Mouse (Mus musculus) embryo, embryonic 10.5 days (tissue): ENCODE measurements at regions not wholly inside any gene's neighbourhood (a gene's known extent, or its start where the extent isn't known, plus 50 kb on each side); places are given as distances from the start of the nearest gene placed in this dataset.
"Not testable (repeated sequence)": the region's sequence is repeated elsewhere in the genome, so short reads cannot be mapped to it uniquely, and the experiment has no call there.

Experiments used
- DNase-seq: peaks from one replicate; pipeline ENCODE4 v3.0.0-alpha.2; 2015; ENCODE audit warnings: low spot score

- DNase-seq, result no peak
Measured at GRCm38 (mm10) chr13:99737271-99737670, 163.6 kb downstream of the Cartpt start.

- DNase-seq, result peak; percentile 22
Measured at GRCm38 (mm10) chr13:99729145-99729544, 171.7 kb downstream of the Cartpt start.

- peak; percentile 26 for DNase-seq
Measured at GRCm38 (mm10) chr13:99724245-99724644, 176.6 kb downstream of the Cartpt start.

DNA sequence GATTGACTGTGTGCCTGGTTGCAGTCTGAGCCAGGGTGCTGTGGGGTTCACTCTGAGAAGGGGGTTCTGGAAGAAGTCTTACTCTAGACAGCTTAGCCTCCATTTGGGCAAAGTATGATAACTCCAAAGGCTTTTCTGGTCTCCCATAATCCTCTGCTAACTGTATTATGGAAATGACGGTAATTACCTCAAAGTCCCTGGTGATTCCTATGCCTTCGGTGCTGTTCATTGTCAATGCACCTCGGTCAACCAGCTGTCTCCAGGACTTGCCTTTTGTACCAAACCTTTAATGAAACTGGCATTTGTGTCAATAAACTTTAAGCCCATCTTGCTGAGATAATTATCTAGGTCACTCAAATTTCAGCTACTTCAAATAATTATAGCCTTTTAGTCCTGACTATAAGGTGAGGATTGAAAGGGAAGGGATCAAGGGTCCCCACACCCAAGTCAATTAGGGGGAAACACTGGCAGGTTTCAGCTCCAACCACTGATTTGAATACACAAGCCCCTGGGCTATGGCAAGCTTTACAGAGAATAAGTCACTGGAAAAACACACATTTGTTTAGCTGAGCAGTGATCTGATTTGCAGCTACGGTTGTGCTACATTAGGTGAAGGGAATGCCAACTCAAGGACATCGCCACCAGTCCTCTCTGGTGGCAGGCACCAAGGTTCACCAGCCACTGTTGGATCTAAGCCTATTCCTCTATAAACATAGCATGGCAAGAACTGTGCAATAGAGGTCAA lies 177.5 kb downstream of the Cartpt start:
- DNase-seq, result no peak

DNA sequence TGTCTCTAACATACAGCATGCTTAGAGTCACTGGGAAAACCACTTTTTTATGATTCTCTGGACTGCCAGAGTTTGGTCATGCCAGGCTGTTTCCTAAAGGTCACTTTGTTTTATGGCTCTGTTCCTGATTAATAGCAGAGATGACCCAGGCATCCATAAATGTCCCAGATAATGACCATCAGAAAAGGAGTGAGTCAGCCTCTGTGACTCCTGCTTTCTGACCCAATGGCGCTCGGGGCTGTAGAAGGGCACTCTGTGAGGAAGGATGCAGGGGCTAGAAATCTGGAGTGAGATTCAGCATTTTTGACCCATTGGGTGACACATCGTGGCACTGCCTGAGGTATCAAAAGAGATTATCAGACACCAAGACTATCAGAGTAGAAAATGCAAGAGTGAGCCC lies 180.3 kb downstream of the Cartpt start:
- no peak for DNase-seq

DNA sequence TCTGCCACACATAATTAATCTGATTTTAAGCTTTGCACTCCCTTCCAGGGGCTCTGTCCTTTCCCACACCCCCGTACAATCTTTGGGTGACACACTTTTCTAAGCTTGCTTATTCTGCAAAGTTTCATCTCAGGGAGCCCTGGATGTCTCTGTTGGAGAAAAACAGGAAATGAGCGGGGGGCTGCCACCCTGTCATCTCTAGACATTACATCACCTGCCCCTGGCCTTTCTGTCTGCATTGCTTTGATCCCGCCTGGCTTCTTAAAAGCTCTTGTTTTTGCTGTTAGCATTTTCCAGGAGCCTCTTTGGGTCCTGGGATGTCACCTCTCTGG lies 180.2 kb upstream of the Map1b start:
- peak; percentile 17 for DNase-seq

GRCm38 (mm10) chr13:99695874-99696558 lies 179.7 kb upstream of the Map1b start:
- DNase-seq, result no peak

DNA sequence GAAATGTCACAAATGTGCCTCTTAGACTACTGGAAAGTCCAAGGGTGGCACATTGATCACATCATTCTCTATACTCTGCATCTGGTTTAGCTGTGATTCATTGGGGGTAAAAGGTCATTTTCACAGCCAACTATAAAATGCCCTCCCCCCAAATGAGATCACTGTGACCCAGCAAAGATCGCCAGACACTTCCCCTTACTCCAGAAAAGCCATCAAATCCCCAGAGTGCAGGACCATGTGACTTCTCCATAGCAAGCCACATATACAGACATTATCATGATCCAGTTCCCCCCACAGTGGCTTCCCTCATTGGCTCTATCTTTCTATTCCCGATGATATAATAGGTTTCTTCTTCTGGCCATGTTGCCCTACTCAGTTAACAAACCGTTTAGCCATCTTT lies 163.6 kb upstream of the Map1b start:
- DNase-seq, result no peak

DNA sequence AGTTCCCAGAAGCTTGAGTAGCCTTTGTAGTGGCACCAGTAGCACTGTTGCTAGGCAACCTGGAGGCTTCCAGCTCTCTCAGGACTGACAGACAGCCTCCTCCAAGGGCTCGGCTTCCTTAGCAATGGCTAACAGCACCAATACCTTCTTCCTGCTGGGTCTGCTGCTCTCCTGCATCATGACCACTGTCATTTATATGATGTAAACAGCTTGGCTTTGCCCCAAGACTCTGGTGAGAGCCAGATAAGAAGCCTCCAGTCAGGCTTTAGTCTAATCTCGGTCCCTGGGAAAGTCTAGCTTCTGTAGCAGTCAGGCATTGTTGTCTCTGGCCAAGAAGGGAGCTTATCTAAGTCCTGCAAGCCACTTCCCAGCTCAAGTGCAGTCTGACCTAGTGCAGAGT lies 163.1 kb upstream of the Map1b start:
- peak; percentile 52 for DNase-seq

DNA sequence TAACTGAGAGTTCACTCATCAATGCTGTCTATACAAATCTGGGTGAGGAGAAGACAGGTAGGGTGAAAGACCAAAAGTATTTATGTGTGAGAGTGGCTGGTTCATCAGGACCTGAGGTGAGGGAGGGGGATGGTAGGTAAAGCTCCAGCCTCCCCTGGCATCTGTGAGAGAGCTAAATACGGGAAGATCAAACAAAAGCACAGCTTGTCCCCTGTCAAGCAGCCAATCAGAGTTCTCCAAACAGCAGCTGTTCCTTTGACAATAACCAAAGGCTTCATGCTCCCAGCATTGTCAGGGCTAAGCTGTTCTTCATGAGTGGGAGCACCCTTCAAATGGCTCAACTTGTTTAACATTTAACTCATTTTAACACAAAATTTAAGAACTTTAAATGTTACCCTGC lies 160.1 kb upstream of the Map1b start:
- peak; percentile 34 for DNase-seq

DNA sequence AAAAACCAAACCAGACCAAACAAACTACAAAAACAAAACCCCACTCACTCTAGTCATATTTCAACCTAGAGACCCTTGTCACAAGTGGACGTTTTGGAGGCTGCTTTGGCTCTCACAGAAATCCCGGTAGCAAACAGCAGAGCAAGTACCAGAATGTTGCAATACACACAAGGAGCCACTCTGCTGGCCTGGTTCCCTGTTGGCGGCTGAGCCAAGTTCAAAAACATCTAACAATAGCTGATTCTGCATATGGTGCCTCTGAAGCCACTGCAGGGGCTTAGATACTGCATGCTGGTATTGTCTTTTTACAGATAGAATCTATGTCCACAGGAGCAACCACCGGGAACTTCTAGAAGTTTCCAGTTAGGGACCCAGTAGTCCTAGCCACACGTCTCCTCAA lies 159.6 kb upstream of the Map1b start:
- DNase-seq, result no peak

- no peak for DNase-seq
Measured at GRCm38 (mm10) chr13:99672714-99673113, 156.4 kb upstream of the Map1b start.

GRCm38 (mm10) chr13:99671747-99672146 lies 155.4 kb upstream of the Map1b start:
- DNase-seq, result no peak

DNA sequence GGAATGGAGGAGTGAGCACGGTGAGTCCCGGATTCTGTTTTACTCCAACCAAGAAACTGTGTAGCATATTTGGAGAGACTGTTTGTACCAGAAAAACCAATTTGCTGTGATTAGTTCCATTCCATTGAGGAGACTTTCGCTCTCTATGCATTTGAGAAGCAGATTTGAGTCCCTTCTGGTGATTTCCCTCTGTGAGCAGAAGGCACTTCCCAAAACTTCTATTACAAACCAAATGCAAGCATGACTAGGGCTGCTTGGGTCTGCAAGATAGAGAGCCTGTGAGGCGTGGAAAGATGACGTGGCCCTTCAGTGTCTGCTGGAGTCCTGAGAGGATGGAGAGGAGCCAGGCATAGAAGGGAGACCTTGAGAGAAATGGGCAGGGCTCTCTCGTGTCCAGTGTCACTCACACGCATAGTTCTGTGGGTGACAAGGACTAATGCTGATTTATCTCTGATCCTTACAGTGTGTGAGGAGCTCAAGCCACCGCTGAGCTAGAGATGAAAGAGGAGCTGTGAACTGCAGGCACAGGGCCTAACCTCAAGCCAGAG lies 153.7 kb upstream of the Map1b start:
- DNase-seq, result no peak

GRCm38 (mm10) chr13:99668613-99669012 lies 152.3 kb upstream of the Map1b start:
- no peak for DNase-seq

DNA sequence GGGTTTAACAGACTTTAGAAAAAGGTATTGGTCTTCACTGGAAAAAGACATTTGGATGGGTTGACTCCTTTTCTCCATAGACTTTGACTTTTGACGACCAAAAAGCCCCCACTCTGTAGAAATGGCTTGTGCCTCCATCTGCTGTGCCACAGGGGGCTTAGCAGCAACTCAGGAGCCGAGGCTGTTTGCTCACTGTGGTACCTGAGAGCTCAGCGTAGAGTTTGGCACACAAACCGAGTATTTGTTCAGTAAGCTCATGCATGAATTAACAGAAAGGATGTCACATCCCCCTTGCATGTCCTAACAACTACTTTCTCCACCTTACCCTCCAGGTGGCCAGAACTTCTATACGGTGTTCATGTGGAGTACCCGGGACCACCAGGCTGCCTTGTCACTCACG lies 149.7 kb upstream of the Map1b start:
- DNase-seq, result no peak

DNA sequence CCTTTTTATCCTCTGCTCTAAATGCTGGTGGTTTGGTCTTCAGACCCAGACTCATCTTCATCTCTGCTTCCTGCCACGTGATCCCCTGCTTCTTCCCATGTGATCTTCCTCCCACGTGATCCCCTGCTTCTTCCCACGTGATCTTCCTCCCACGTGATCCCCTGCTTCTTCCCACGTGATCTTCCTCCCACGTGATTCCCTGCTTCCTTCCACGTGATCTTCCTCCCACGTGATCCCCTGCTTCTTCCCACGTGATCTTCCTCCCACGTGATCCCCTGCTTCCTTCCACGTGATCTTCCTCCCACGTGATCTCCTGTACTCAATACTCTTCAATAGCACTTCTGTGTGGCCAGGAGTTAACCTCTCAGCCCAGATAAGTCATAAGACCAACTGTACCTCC lies 147.1 kb upstream of the Map1b start:
- not testable (repeated sequence) for DNase-seq

GRCm38 (mm10) chr13:99647661-99648204 lies 131.4 kb upstream of the Map1b start:
- no peak for DNase-seq

- DNase-seq, result no peak
Measured at GRCm38 (mm10) chr13:99644771-99645170, 128.4 kb upstream of the Map1b start.

DNA sequence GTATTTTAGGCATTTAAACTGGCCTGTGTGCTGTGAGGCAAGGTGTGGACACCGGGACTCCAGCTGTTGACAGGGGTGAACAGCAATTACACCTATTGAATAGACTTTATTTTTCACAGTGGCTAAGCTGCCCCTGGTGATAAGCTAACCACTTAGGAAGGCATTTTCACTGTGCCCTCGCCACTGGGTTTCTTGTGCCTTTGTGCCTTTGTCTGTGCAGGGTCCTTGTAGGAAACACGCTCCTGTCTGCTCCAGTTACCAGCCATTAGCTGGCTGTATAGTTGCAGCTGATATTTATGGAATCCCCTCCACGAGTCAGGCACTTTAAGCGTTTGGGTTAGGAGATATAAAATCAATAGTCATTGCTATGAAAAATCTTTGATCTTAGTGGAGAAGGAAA lies 126.5 kb upstream of the Map1b start:
- DNase-seq, result no peak

DNA sequence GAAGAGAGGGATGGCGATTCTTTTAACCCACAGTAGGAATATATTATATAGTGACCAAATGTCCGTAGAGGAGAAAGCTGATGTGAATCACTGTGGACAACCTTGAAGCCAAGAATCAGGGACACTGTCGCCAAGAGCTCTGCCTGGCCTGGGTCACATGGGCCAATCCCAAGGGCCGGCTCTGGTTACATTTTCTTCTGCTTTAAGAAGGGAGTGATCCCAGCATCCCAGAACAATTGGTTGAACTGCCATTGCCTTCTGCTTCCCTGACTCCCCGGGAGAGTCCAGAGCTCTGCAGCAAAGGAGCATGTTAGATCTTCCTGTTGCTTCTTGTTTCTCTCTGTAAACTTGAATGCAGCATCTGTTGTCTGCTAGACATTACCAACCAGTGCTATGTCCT lies 126.0 kb upstream of the Map1b start:
- peak; percentile 39 for DNase-seq

DNA sequence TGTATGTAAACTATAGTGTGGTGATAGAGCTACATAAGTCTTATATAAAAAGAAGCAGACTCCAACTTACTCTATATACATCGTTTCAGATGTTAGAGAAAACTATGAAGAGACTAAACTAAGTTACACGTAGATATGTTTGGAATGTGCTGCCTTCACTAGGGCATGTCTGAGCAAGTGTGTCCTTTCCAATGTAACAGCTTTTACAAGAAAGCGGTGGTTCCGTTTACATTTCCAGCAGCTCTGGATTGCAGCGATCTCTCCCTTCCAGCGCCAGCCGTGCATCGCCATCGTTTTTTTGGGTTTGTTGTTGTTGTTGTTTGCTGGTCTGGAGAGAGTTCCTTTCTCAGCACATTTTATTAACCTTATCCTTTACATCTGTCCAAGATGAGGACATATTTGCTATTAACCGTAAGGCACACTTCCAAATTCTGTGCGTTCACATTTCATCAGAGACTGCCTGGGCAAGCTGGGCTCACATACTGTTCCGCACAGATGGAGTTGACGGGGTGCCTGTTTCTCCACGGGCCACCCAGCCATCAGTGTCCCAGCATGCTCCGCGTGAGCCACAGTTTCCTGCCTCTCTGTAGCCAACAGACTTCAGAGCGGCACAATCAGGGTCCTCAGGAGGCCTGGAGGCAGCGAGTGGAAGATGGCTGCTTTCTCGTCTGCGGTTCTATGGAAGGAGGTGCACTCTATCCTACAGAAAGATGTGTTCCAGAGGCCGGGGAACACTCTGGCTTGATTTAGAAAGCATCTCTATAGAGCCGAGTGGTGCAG lies 125.2 kb upstream of the Map1b start:
- no peak for DNase-seq

DNA sequence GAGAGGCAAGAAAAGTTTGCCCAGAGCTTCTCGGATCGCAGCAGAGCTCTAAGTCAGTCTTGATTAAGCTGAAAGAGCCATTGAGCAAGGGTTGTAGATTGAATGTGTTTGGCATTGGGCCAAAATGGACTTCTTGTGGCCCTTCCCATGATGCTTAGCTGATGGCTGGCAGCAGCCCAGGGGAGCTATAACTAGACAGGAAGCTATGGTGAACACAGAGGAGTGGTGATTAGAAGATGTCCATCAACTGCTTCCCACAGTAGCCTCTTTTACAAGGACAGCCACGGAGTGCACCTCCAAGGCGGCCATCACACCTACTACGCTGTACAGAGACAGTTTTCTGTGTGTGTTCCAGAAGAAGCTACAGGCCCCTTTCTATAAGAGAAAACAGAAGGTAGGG lies 116.4 kb upstream of the Map1b start:
- no peak for DNase-seq
